Mouse (Mus musculus) heart, adult 2 months (tissue): Measurements from ENCODE around the gene Sbk3. TPM values are rescaled to one million over a fixed set of nuclear protein-coding genes. Genes with fewer than 3 reads are reported as not detected.

Experiments
- DNase-seq, 2 experiments: peaks; one replicate each; pipeline ENCODE4 v3.0.0; 2021
- H3K27ac ChIP-seq: fragments of 200-600 bp; 2 replicates; pipeline ENCODE4 v1.8.1; 2022
- H3K27me3 ChIP-seq: fragments of 200-500 bp; 2 replicates; pipeline ENCODE4 v1.6.1; 2012; ENCODE audit warnings: mild to moderate bottlenecking, low read length, inconsistent platforms, mixed read lengths; ENCODE audit not compliant: control insufficient read depth, insufficient read depth
- H3K36me3 ChIP-seq: fragments of 200-500 bp; 2 replicates; pipeline ENCODE4 v1.6.1; 2012; ENCODE audit warnings: low read length, inconsistent platforms; ENCODE audit not compliant: control insufficient read depth, insufficient read depth
- H3K4me1 ChIP-seq: fragments of 200-500 bp; 2 replicates; pipeline ENCODE4 v1.6.1; 2011; ENCODE audit warnings: low read length; ENCODE audit not compliant: control insufficient read depth, insufficient read depth
- H3K4me3 ChIP-seq: fragments of 200-600 bp; 2 replicates; pipeline ENCODE4 v1.8.1; 2022
- H3K79me2 ChIP-seq: fragments of 200-500 bp; replicated peaks from 2 replicates; pipeline ENCODE4 v1.6.1; 2012; ENCODE audit warnings: mild to moderate bottlenecking, inconsistent platforms, low read length, moderate library complexity, mixed read lengths; ENCODE audit not compliant: control insufficient read depth, insufficient read depth
- H3K9ac ChIP-seq: fragments of 200-500 bp; 2 replicates; pipeline ENCODE4 v1.6.1; 2012; ENCODE audit warnings: low read depth, mild to moderate bottlenecking, control low read depth, inconsistent platforms, low read length, mixed read lengths
- CTCF ChIP-seq: fragments of 200-600 bp; IDR thresholded peaks from 2 replicates; pipeline ENCODE4 v1.8.1; 2022; ENCODE audit warnings: antibody characterized with exemption, mild to moderate bottlenecking, moderate library complexity
- EP300 ChIP-seq: fragments of 200-500 bp; IDR thresholded peaks from 2 replicates; pipeline ENCODE4 v1.6.1; 2011; ENCODE audit warnings: low read depth, low read length, control low read depth; ENCODE audit not compliant: insufficient read depth
- POLR2A ChIP-seq: fragments of 200-500 bp; IDR thresholded peaks from 2 replicates; pipeline ENCODE4 v1.6.1; 2011; ENCODE audit warnings: mild to moderate bottlenecking, low read depth, low read length, control low read depth; ENCODE audit not compliant: insufficient read depth
- WGBS: fragments of 180-500 bp; shearing (Covaris S2); methylation state at CpG from one replicate; pipeline ENCODE4 v1.1.7; 2018; 5-methylcytosine and 5-hydroxymethylcytosine counted together
- intact Hi-C: fragments of 180-260 bp; cut with DNase I; formaldehyde crosslinking; loops from one replicate; pipeline ENCODE4 v1.15.1; 2025
- polyA plus RNA-seq: library from polyadenylated mRNA; depleted of rRNA; stranded (reverse); fragments of >200 nt; gene quantifications from 2 replicates; pipeline ENCODE4 v1.2.3, GENCODE M21; 2012
- total RNA-seq, 2 experiments: library from RNA; stranded (reverse); gene quantifications; 2 replicates each; pipeline ENCODE4 v1.2.3; 2021

Sbk3 gene
- total and polyA plus RNA-seq, 3 experiments, result 39.4 to 66.1 (median 46.1) TPM

- Histone ChIP-seq H3K27ac (peak overlapping the region; percentile 84), H3K9ac (no peak overlapping the region), H3K27me3 (no peaks in the 10 kb centered on the region), H3K4me3 (no peak overlapping the region), H3K36me3 (no peaks in the 10 kb centered on the region), H3K4me1 (peaks cover 6% of the 10 kb centered on the region), H3K79me2 (no peaks in the 10 kb centered on the region)
- DNase-seq, result peak in 1 of 2 experiments; percentile 60
- WGBS, result 10% methylated on average over 7 of the region's 7 CpGs
- TF ChIP-seq EP300 (peak; percentile 71; the same call in 1 of the 2 replicates), POLR2A (peak; percentile 10; the same call in 1 of the 2 replicates), CTCF (no peak)
- intact Hi-C loops, result no loop called here
Observed at GRCm38 (mm10) chr7:4971710-4972109, 742 bp upstream of the Sbk3 start.

- no peak overlapping the region for H3K27ac ChIP-seq
- intact Hi-C loops, result loop anchor here (1.0 kb wide), 1 partner anchor 22 kb away; no protein-coding TSS in a partner anchor
- no peaks in the 10 kb centered on the region for H3K36me3 ChIP-seq
- no peaks in the 10 kb centered on the region for H3K4me1 ChIP-seq
- no peak for DNase-seq
- 69% methylated on average over 5 of the region's 5 CpGs for WGBS
- H3K79me2 ChIP-seq, result no peaks in the 10 kb centered on the region
- no peak overlapping the region for H3K9ac ChIP-seq
- no peak overlapping the region for H3K4me3 ChIP-seq
- H3K27me3 ChIP-seq, result no peaks in the 10 kb centered on the region
- TF ChIP-seq CTCF (no peak), EP300 (no peak), POLR2A (no peak)
Observed at GRCm38 (mm10) chr7:4964988-4965387, 6.0 kb downstream of the Sbk3 start.

GRCm38 (mm10) chr7:4964272-4964671 is 6.7 kb downstream of the Sbk3 start, which contains the start of gene Sbk2:
Gene Sbk2 (minus strand): TSS chr7:4964406.
- Histone ChIP-seq H3K36me3 (no peaks in the 10 kb centered on the region), H3K9ac (no peak within 1 kb of the TSS; the same call in 1 of the 2 replicates), H3K4me3 (peak within 1 kb of the TSS; percentile 30; the same call in 1 of the 2 replicates), H3K27me3 (no peaks in the 10 kb centered on the region), H3K4me1 (no peaks in the 10 kb centered on the region), H3K27ac (peak within 1 kb of the TSS; percentile 61; the same call in 1 of the 2 replicates), H3K79me2 (no peaks in the 10 kb centered on the region)
- intact Hi-C loops, result loop anchor here (1.0 kb wide), 1 partner anchor 21 kb away; no protein-coding TSS in a partner anchor
- TF ChIP-seq CTCF (peak; percentile 91), EP300 (peak; percentile 79; the same call in 1 of the 2 replicates), POLR2A (no peak; the same call in 1 of the 2 replicates)
- 2% methylated on average over 10 of the region's 10 CpGs for WGBS
- DNase-seq, result peak; percentile 82 to 87

GRCm38 (mm10) chr7:4963527-4963926 is 7.4 kb downstream of the Sbk3 start:
- Histone ChIP-seq H3K36me3 (no peaks in the 10 kb centered on the region), H3K4me1 (no peaks in the 10 kb centered on the region), H3K27ac (no peak overlapping the region; the same call in 1 of the 2 replicates), H3K9ac (no peak overlapping the region), H3K79me2 (no peaks in the 10 kb centered on the region), H3K27me3 (no peaks in the 10 kb centered on the region), H3K4me3 (no peak overlapping the region)
- intact Hi-C loops, result no loop called here
- WGBS, result 68% methylated on average over 5 of the region's 5 CpGs
- DNase-seq, result no peak
- TF ChIP-seq EP300, result no peak
- TF ChIP-seq CTCF, result peak; percentile 19
- TF ChIP-seq POLR2A, result no peak

GRCm38 (mm10) chr7:4957361-4957760 is 13.6 kb downstream of the Sbk3 start:
- no peak for TF ChIP-seq EP300
- TF ChIP-seq POLR2A, result no peak
- no peak for TF ChIP-seq CTCF
- H3K9ac ChIP-seq, result no peak overlapping the region
- H3K27ac ChIP-seq, result no peak overlapping the region
- H3K27me3 ChIP-seq, result no peaks in the 10 kb centered on the region
- peaks cover 2% of the 10 kb centered on the region; the same call in 1 of the 2 replicates for H3K4me1 ChIP-seq
- H3K4me3 ChIP-seq, result no peak overlapping the region
- no peak for DNase-seq
- H3K79me2 ChIP-seq, result no peaks in the 10 kb centered on the region
- 65% methylated on average over 10 of the region's 10 CpGs for WGBS
- no peaks in the 10 kb centered on the region for H3K36me3 ChIP-seq
- intact Hi-C loops, result no loop called here

- no peak for TF ChIP-seq POLR2A
- no peak for TF ChIP-seq CTCF
- no peak for TF ChIP-seq EP300
- Histone ChIP-seq H3K9ac (no peak overlapping the region), H3K4me1 (peaks cover 4% of the 10 kb centered on the region), H3K36me3 (no peaks in the 10 kb centered on the region), H3K4me3 (no peak overlapping the region), H3K27ac (peak overlapping the region; percentile 38), H3K79me2 (no peaks in the 10 kb centered on the region), H3K27me3 (no peaks in the 10 kb centered on the region)
- DNase-seq, result peak in 1 of 2 experiments; percentile 37
- 23% methylated on average over 10 of the region's 10 CpGs for WGBS
- intact Hi-C loops, result no loop called here
Observed at GRCm38 (mm10) chr7:4953815-4954445, 17.0 kb downstream of the Sbk3 start.
